Mouse (Mus musculus): ENCODE measurements around the gene Cntnap5c. TPM values are rescaled to one million over a fixed set of nuclear protein-coding genes. Genes with fewer than 3 reads are reported as not detected.

Gene Cntnap5c
- polyA plus RNA-seq (2015; fragmentation: Nextera tagmentation; extraction: Ambion mirVana) = not detected in 2 replicates

- ATAC-seq (ENCODE audit: low FRiP score, low TSS enrichment) = peak; percentile 99
- Histone ChIP-seq H3K4me3 (ENCODE audit: low read length) (no peak within 1 kb of the TSS), H3K4me1 (ENCODE audit: insufficient read depth, low read length) (no peaks in the 10 kb centered on the region), H3K27ac (ENCODE audit: low read length) (no peak within 1 kb of the TSS), H3K9ac (replicated peaks; ENCODE audit: low read length) (no peak within 1 kb of the TSS), H3K9me3 (ENCODE audit: low read length) (no peaks in the 10 kb centered on the region), H3K4me2 (replicated peaks; ENCODE audit: low read depth, low read length) (no peak within 1 kb of the TSS; the same call in 1 of the 2 replicates), H3K27me3 (ENCODE audit: insufficient read depth, low read length) (no peaks in the 10 kb centered on the region), H3K36me3 (ENCODE audit: insufficient read depth, low read length) (no peaks in the 10 kb centered on the region)
- 18% methylated on average over 26 of the region's 26 CpGs for WGBS
These were observed at the start of gene Cntnap5c for GRCm38 (mm10) chr17:57768622-57769610. Gene Cntnap5c (plus strand): TSS chr17:57769570.

DNA sequence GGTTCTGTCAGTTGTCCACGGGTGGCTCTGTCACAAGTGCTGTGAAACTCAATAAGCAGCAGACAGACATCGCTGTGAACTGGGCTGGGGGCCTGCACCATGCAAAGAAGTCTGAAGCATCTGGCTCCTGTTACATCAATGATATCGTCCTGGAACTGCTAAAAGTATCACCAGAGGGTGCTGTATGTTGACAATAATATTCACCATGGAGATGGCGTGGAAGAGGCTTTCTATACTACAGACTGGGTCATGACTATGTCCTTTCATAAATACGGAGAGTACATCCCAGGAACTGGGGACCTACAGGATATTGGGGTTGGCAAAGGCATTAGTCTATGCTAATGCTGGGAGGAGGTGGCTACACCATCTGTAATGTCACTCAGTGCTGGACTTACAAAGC is 27.3 kb upstream of the Cntnap5c start, which contains the start of gene Gm21834:
Gene Gm21834 (minus strand): TSS at position 101 of the 400 bp plus-strand sequence.
- Histone ChIP-seq H3K4me1 (ENCODE audit: insufficient read depth, low read length) (no peaks in the 10 kb centered on the region), H3K27me3 (ENCODE audit: insufficient read depth, low read length) (no peaks in the 10 kb centered on the region), H3K9me3 (ENCODE audit: low read length) (0 out of 2 replicates have a peak, but pooled peaks cover 4% of the 10 kb centered on the region), H3K9ac (replicated peaks; ENCODE audit: low read length) (no peak within 1 kb of the TSS), H3K27ac (ENCODE audit: low read length) (no peak within 1 kb of the TSS), H3K4me2 (replicated peaks; ENCODE audit: low read depth, low read length) (no peak within 1 kb of the TSS), H3K4me3 (ENCODE audit: low read length) (no peak within 1 kb of the TSS), H3K36me3 (ENCODE audit: insufficient read depth, low read length) (no peaks in the 10 kb centered on the region)
- WGBS = 85% methylated on average over 5 of the region's 5 CpGs
- ATAC-seq (ENCODE audit: low FRiP score, low TSS enrichment) = no peak

DNA sequence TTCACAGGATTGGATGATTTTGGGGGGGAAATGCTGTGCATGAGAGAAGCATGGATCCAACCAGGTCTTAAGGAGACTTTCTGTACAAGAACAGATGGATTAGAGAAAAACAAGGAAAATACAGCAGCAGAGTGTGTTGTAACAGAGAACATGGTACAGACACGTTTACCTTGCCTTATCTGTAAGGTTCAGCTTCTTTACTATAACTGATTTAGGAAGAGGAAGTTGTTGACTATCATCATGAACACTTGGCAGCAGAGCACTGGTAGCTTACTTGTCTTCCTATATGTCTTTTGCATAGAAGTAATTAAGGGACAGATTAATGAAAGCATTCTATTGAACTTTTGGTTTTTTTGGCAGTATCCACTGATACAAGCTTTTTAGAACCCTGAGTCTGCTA is 11.3 kb upstream of the Cntnap5c start:
- Histone ChIP-seq H3K9ac (replicated peaks; ENCODE audit: low read length) (no peak overlapping the region), H3K4me2 (replicated peaks; ENCODE audit: low read depth, low read length) (no peak overlapping the region), H3K4me3 (ENCODE audit: low read length) (no peak overlapping the region), H3K9me3 (ENCODE audit: low read length) (no peaks in the 10 kb centered on the region), H3K36me3 (ENCODE audit: insufficient read depth, low read length) (no peaks in the 10 kb centered on the region), H3K27me3 (ENCODE audit: insufficient read depth, low read length) (no peaks in the 10 kb centered on the region), H3K4me1 (ENCODE audit: insufficient read depth, low read length) (no peaks in the 10 kb centered on the region), H3K27ac (ENCODE audit: low read length) (no peak overlapping the region)
- WGBS = 71% methylated on average over 1 of the region's 1 CpGs
- no peak for ATAC-seq (ENCODE audit: low FRiP score, low TSS enrichment)

GRCm38 (mm10) chr17:57767306-57767705 is 2.1 kb upstream of the Cntnap5c start:
- no peaks in the 10 kb centered on the region for H3K36me3 ChIP-seq (ENCODE audit: insufficient read depth, low read length)
- H3K4me1 ChIP-seq (ENCODE audit: insufficient read depth, low read length) = no peaks in the 10 kb centered on the region
- no peak overlapping the region for H3K27ac ChIP-seq (ENCODE audit: low read length)
- H3K4me3 ChIP-seq (ENCODE audit: low read length) = no peak overlapping the region
- H3K9me3 ChIP-seq (ENCODE audit: low read length) = no peaks in the 10 kb centered on the region
- ATAC-seq (ENCODE audit: low FRiP score, low TSS enrichment) = no peak
- no peak overlapping the region for H3K9ac ChIP-seq (replicated peaks; ENCODE audit: low read length)
- no peak overlapping the region for H3K4me2 ChIP-seq (replicated peaks; ENCODE audit: low read depth, low read length)
- H3K27me3 ChIP-seq (ENCODE audit: insufficient read depth, low read length) = no peaks in the 10 kb centered on the region

- WGBS = 24% methylated on average over 4 of the region's 4 CpGs
- no peak overlapping the region for H3K4me2 ChIP-seq (replicated peaks; ENCODE audit: low read depth, low read length)
- H3K4me3 ChIP-seq (ENCODE audit: low read length) = no peak overlapping the region
- no peaks in the 10 kb centered on the region for H3K4me1 ChIP-seq (ENCODE audit: insufficient read depth, low read length)
- no peaks in the 10 kb centered on the region for H3K27me3 ChIP-seq (ENCODE audit: insufficient read depth, low read length)
- H3K36me3 ChIP-seq (ENCODE audit: insufficient read depth, low read length) = no peaks in the 10 kb centered on the region
- H3K9ac ChIP-seq (replicated peaks; ENCODE audit: low read length) = no peak overlapping the region
- no peaks in the 10 kb centered on the region for H3K9me3 ChIP-seq (ENCODE audit: low read length)
- no peak for ATAC-seq (ENCODE audit: low FRiP score, low TSS enrichment)
- H3K27ac ChIP-seq (ENCODE audit: low read length) = no peak overlapping the region
These were observed 1.5 kb downstream of the Cntnap5c start for GRCm38 (mm10) chr17:57770904-57771303.

DNA sequence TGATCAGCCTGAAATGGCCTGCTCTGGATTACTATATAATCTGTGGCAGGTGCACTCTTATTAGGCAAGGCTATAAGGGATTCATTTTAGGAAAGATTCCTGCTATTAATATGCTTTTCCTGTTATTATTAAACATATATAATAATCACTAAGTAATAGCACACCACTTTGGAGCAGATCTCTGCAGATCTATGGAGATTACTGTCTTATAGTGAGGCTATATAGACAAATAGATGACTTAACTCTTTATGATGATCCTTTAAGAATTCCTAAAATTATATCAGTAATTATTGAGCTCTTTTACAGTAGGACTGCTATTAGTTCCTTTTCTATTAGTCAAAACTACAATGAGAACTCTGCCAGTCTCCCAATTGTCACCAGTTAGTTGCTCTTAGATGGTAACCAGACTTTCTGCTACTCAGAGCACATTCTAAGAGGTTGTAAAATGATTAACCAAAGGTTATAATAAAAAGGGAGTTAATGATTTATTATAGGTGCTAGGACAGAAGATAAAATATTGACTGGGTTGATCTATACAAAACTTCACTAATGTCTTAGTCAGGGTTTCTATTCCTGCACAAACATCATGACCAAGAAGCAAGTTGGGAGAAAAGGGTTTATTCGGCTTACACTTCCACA is 18.9 kb downstream of the Cntnap5c start:
- 80% methylated on average over 1 of the region's 1 CpGs for WGBS

GRCm38 (mm10) chr17:57795408-57795807 is 26.0 kb downstream of the Cntnap5c start:
- H3K4me3 ChIP-seq (ENCODE audit: low read length) = no peak overlapping the region
- no peak for ATAC-seq (ENCODE audit: low FRiP score, low TSS enrichment)
- WGBS = 86% methylated on average over 3 of the region's 3 CpGs
- no peaks in the 10 kb centered on the region for H3K27me3 ChIP-seq (ENCODE audit: insufficient read depth, low read length)
- H3K36me3 ChIP-seq (ENCODE audit: insufficient read depth, low read length) = no peaks in the 10 kb centered on the region
- no peaks in the 10 kb centered on the region for H3K9me3 ChIP-seq (ENCODE audit: low read length)
- H3K27ac ChIP-seq (ENCODE audit: low read length) = no peak overlapping the region
- H3K4me2 ChIP-seq (replicated peaks; ENCODE audit: low read depth, low read length) = no peak overlapping the region
- H3K9ac ChIP-seq (replicated peaks; ENCODE audit: low read length) = no peak overlapping the region
- H3K4me1 ChIP-seq (ENCODE audit: insufficient read depth, low read length) = no peaks in the 10 kb centered on the region

More for the DNA sequence above, 18.9 kb downstream of the Cntnap5c start:
- Histone ChIP-seq H3K9ac (replicated peaks; ENCODE audit: low read length) (no peak overlapping the region), H3K4me1 (ENCODE audit: insufficient read depth, low read length) (no peaks in the 10 kb centered on the region), H3K27ac (ENCODE audit: low read length) (no peak overlapping the region), H3K9me3 (ENCODE audit: low read length) (no peaks in the 10 kb centered on the region), H3K27me3 (ENCODE audit: insufficient read depth, low read length) (no peaks in the 10 kb centered on the region), H3K36me3 (ENCODE audit: insufficient read depth, low read length) (no peaks in the 10 kb centered on the region), H3K4me3 (ENCODE audit: low read length) (no peak overlapping the region), H3K4me2 (replicated peaks; ENCODE audit: low read depth, low read length) (no peak overlapping the region)
- no peak for ATAC-seq (ENCODE audit: low FRiP score, low TSS enrichment)

GRCm38 (mm10) chr17:57796668-57797311 is 27.4 kb downstream of the Cntnap5c start:
- no peaks in the 10 kb centered on the region for H3K9me3 ChIP-seq (ENCODE audit: low read length)
- no peak for ATAC-seq (ENCODE audit: low FRiP score, low TSS enrichment)
- no peaks in the 10 kb centered on the region for H3K36me3 ChIP-seq (ENCODE audit: insufficient read depth, low read length)
- no peaks in the 10 kb centered on the region for H3K4me1 ChIP-seq (ENCODE audit: insufficient read depth, low read length)
- H3K27me3 ChIP-seq (ENCODE audit: insufficient read depth, low read length) = no peaks in the 10 kb centered on the region
- H3K9ac ChIP-seq (replicated peaks; ENCODE audit: low read length) = no peak overlapping the region
- WGBS = 73% methylated on average over 3 of the region's 3 CpGs
- H3K27ac ChIP-seq (ENCODE audit: low read length) = no peak overlapping the region
- no peak overlapping the region for H3K4me3 ChIP-seq (ENCODE audit: low read length)
- H3K4me2 ChIP-seq (replicated peaks; ENCODE audit: low read depth, low read length) = no peak overlapping the region

GRCm38 (mm10) chr17:57799414-57799985 is 30.1 kb downstream of the Cntnap5c start:
- 70% methylated on average over 3 of the region's 3 CpGs for WGBS
- no peak overlapping the region for H3K9ac ChIP-seq (replicated peaks; ENCODE audit: low read length)

More at GRCm38 (mm10) chr17:57799414-57799985, 30.1 kb downstream of the Cntnap5c start:
- no peaks in the 10 kb centered on the region for H3K9me3 ChIP-seq (ENCODE audit: low read length)
- H3K36me3 ChIP-seq (ENCODE audit: insufficient read depth, low read length) = no peaks in the 10 kb centered on the region
- no peak overlapping the region for H3K27ac ChIP-seq (ENCODE audit: low read length)
- no peak overlapping the region for H3K4me3 ChIP-seq (ENCODE audit: low read length)
- no peak overlapping the region for H3K4me2 ChIP-seq (replicated peaks; ENCODE audit: low read depth, low read length)
- no peak for ATAC-seq (ENCODE audit: low FRiP score, low TSS enrichment)
- no peaks in the 10 kb centered on the region for H3K27me3 ChIP-seq (ENCODE audit: insufficient read depth, low read length)
- H3K4me1 ChIP-seq (ENCODE audit: insufficient read depth, low read length) = no peaks in the 10 kb centered on the region

Measured in kidney, embryonic 16.5 days (tissue).